Mouse (Mus musculus) olfactory bulb, adult 2 months (tissue): Measurements from ENCODE around the gene Stx8.

ENCODE experiments used
- CTCF ChIP-seq: fragments of 200-500 bp; IDR thresholded peaks from 2 replicates; pipeline ENCODE4 v1.5.1; 2012; ENCODE audit warnings: low read depth, mild to moderate bottlenecking, low read length, moderate library complexity; ENCODE audit not compliant: insufficient read depth
- POLR2A ChIP-seq: fragments of 200-500 bp; IDR thresholded peaks from 2 replicates; pipeline ENCODE4 v1.6.1; 2012; ENCODE audit warnings: mild to moderate bottlenecking, low read depth, low read length, moderate library complexity; ENCODE audit not compliant: insufficient read depth

DNA sequence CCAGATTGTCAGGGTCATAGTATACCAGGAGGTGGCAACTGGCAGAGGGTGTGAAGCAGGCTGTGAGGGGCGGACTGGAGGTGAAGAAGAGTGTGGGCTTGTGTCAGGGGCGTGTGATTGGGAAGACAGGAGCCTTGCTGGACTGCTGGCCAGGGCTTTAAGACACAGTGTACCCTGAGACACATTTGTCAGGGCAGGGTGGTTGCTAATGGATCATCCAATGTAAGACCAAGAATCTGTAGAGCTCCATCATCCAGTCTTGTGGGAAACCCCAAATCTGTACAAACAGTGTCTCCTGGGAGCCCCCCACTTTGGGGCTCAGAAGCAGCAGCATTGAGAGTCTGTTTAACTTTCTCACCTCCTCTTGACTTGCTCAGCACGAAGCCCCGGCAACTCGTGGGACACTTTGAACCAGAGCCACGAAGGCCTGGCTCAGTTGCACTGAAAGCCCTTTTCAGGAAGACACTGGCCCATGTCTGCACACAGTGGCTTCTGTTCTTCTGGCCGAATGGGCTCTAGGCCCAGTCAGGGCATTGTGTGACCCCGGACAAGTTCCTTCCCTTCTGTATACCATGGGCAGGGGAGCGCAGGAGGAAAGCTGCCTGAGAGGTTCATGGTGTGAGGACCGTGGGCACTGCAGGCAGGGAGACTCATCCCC lies 239.7 kb downstream of the Stx8 start:
- no peak for TF ChIP-seq CTCF
- TF ChIP-seq POLR2A: no peak
